Mouse (Mus musculus) embryo, embryonic 9.5 days (tissue): Measurements from ENCODE around the gene Alk.

Experiments
- DNase-seq: peaks from one replicate; pipeline ENCODE4 v3.0.0-alpha.2; 2017; ENCODE audit errors: extremely low spot score

Gene Alk

GRCm38 (mm10) chr17:72604610-72604980 lies at the start of gene Alk:
Gene Alk, minus strand, starts transcription at chr17:72604627.
- DNase-seq, result peak; percentile 90

- no peak for DNase-seq
These were observed 48.4 kb upstream of the Alk start for GRCm38 (mm10) chr17:72652801-72653200.

- no peak for DNase-seq
These were observed 44.3 kb upstream of the Alk start for GRCm38 (mm10) chr17:72648607-72649217.

GRCm38 (mm10) chr17:72646167-72646566 lies 41.7 kb upstream of the Alk start:
- no peak for DNase-seq

- DNase-seq, result no peak
These were observed 35.7 kb upstream of the Alk start for GRCm38 (mm10) chr17:72640095-72640494.

- DNase-seq, result no peak
These were observed 35.0 kb upstream of the Alk start for GRCm38 (mm10) chr17:72639400-72639799.

GRCm38 (mm10) chr17:72606251-72606650 lies 1.8 kb upstream of the Alk start:
- peak; percentile 78 for DNase-seq

GRCm38 (mm10) chr17:72603886-72604609 lies 379 bp downstream of the Alk start:
- no peak for DNase-seq

GRCm38 (mm10) chr17:72603118-72603885 lies 1.1 kb downstream of the Alk start:
- DNase-seq, result peak; percentile 88

- DNase-seq, result no peak
These were observed 3.6 kb downstream of the Alk start for GRCm38 (mm10) chr17:72600806-72601205.

GRCm38 (mm10) chr17:72587671-72588070 lies 16.8 kb downstream of the Alk start:
- no peak for DNase-seq

GRCm38 (mm10) chr17:72580142-72580541 lies 24.3 kb downstream of the Alk start:
- no peak for DNase-seq

GRCm38 (mm10) chr17:72579321-72579720 lies 25.1 kb downstream of the Alk start:
- no peak for DNase-seq

- no peak for DNase-seq
These were observed 33.0 kb downstream of the Alk start for GRCm38 (mm10) chr17:72571379-72571778.

- DNase-seq, result no peak
These were observed 34.9 kb downstream of the Alk start for GRCm38 (mm10) chr17:72569491-72569890.

GRCm38 (mm10) chr17:72563423-72563822 lies 41.0 kb downstream of the Alk start:
- no peak for DNase-seq

- no peak for DNase-seq
These were observed 43.0 kb downstream of the Alk start for GRCm38 (mm10) chr17:72561471-72561870.

- DNase-seq, result no peak
These were observed 43.7 kb downstream of the Alk start for GRCm38 (mm10) chr17:72560771-72561170.

- DNase-seq, result no peak
These were observed 47.2 kb downstream of the Alk start for GRCm38 (mm10) chr17:72557029-72557735.

GRCm38 (mm10) chr17:72546274-72546673 lies 58.2 kb downstream of the Alk start:
- no peak for DNase-seq

- no peak for DNase-seq
These were observed 69.1 kb downstream of the Alk start for GRCm38 (mm10) chr17:72535304-72535703.

GRCm38 (mm10) chr17:72532266-72532665 lies 72.2 kb downstream of the Alk start:
- no peak for DNase-seq
